Mouse (Mus musculus): ENCODE measurements around the gene Depdc7.

- no peak for TF ChIP-seq GATA1 (IDR thresholded peaks at IDR 0.05; ENCODE audit: borderline replicate concordance, low read length)
- no peak for TF ChIP-seq FLI1 (IDR thresholded peaks at IDR 0.05; ENCODE audit: low read length)
Observed at GRCm38 (mm10) chr2:104688724-104689123, 54.0 kb downstream of the Depdc7 start.

All from megakaryocyte, embryonic 14.5 days (primary cell).